Mouse (Mus musculus) intestine, embryonic 14.5 days (tissue): ENCODE measurements at regions not wholly inside any gene's neighbourhood (a gene's known extent, or its start where the extent isn't known, plus 50 kb on each side); places are given as distances from the start of the nearest gene placed in this dataset.

Experiments
- ATAC-seq: fragments of 200-750 bp; cut with Nextera tagmentation; replicated peaks from 2 replicates; pipeline ENCODE4 v1.8.0; 2017; ENCODE audit warnings: low read depth, moderate number of reproducible peaks, moderate TSS enrichment, moderate library complexity; ENCODE audit not compliant: low FRiP score, low TSS enrichment
- DNase-seq: peaks from one replicate; pipeline ENCODE4 v3.0.0-alpha.2; 2018; ENCODE audit warnings: low spot score
- H3K27ac ChIP-seq: fragments of 300-500 bp; sonication (generic); 2 replicates; pipeline ENCODE4 v1.5.1; 2014; ENCODE audit warnings: low read depth, mild to moderate bottlenecking, control low read depth
- H3K27me3 ChIP-seq: fragments of 300-500 bp; sonication (generic); replicated peaks from 2 replicates; pipeline ENCODE4 v1.6.1; 2014; ENCODE audit warnings: low read length, control low read depth; ENCODE audit not compliant: control insufficient read depth, insufficient read depth
- H3K36me3 ChIP-seq: fragments of 300-500 bp; sonication (generic); 2 replicates; pipeline ENCODE4 v1.6.1; 2014; ENCODE audit warnings: low read length, control low read depth; ENCODE audit not compliant: control insufficient read depth, insufficient read depth
- H3K4me1 ChIP-seq: fragments of 300-500 bp; sonication (generic); replicated peaks from 2 replicates; pipeline ENCODE4 v1.6.1; 2014; ENCODE audit warnings: low read length, control low read depth, mixed read lengths; ENCODE audit not compliant: control insufficient read depth, insufficient read depth
- H3K4me2 ChIP-seq: fragments of 300-500 bp; sonication (generic); 2 replicates; pipeline ENCODE4 v1.6.1; 2014; ENCODE audit warnings: low read length
- H3K4me3 ChIP-seq: fragments of 300-500 bp; sonication (generic); 2 replicates; pipeline ENCODE4 v1.5.1; 2014; ENCODE audit warnings: low read depth, low read length, control low read depth, mixed read lengths
- H3K9ac ChIP-seq: fragments of 300-500 bp; sonication (generic); 2 replicates; pipeline ENCODE4 v1.6.1; 2014; ENCODE audit warnings: mild to moderate bottlenecking, low read length
- H3K9me3 ChIP-seq: fragments of 300-500 bp; sonication (generic); 2 replicates; pipeline ENCODE4 v1.6.1; 2016; ENCODE audit warnings: low read length, control low read depth; ENCODE audit not compliant: control insufficient read depth
- WGBS: fragments of 180-500 bp; shearing (Covaris S2); extraction: QIAGEN DNeasy Blood & Tissue Kit; methylation state at CpG from one replicate; pipeline ENCODE4 v1.1.7; 2014; 5-methylcytosine and 5-hydroxymethylcytosine counted together

DNA sequence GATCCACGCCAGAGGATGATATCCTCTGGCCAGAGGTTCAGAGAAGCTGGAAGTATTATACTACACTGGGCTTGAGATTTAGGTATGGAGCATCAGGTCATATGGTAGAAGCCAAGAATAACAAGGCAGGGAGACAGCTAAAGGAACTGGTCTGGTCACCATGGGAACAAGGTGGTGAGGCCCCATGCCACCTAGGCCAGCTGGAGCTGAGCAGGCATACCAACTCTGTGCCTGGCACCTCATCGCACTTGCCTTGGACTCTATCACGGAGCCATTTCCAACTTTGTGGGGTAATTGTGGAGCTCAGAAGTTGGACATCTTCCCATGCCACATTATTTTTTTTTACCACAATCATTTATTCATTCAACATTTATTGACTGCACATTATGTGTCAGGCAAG is 55.9 kb upstream of the Polg start:
- DNase-seq (no peak), ATAC-seq (no peak)
- H3K9ac ChIP-seq: no peak overlapping the region
- H3K27me3 ChIP-seq: peaks cover 80% of the 10 kb centered on the region
- H3K9me3 ChIP-seq: no peaks in the 10 kb centered on the region
- H3K4me3 ChIP-seq: no peak overlapping the region
- peaks cover 4% of the 10 kb centered on the region; the same call in 1 of the 2 replicates for H3K4me1 ChIP-seq
- no peaks in the 10 kb centered on the region for H3K36me3 ChIP-seq
- no peak overlapping the region for H3K4me2 ChIP-seq
- 91% methylated on average over 3 of the region's 3 CpGs for WGBS
- no peak overlapping the region for H3K27ac ChIP-seq

DNA sequence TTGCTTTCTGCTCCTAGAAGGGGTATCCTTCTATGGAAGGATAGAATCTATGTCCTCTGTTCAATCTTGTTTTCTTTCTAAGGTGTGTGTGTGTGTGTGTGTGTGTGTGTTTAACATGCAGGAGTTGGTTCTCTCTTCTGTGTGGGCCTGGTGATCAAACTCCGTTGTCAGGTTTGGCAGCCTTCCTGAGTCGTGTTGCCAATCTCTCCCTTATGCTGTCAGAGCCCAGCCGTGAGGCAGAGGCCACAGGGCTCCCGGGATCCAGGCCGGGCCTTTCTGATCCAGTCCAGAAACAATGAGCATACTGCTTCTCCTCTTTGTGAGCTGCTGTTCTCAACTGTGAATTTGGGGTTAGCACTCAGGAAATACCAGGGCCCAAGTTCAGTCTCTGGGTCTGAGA is 55.1 kb upstream of the Polg start:
- H3K4me3 ChIP-seq: no peak overlapping the region
- H3K27ac ChIP-seq: no peak overlapping the region
- no peaks in the 10 kb centered on the region for H3K9me3 ChIP-seq
- no peak for DNase-seq
- no peak overlapping the region for H3K4me2 ChIP-seq
- H3K4me1 ChIP-seq: peaks cover 4% of the 10 kb centered on the region; the same call in 1 of the 2 replicates
- 34% methylated on average over 5 of the region's 5 CpGs for WGBS
- no peaks in the 10 kb centered on the region for H3K36me3 ChIP-seq
- H3K27me3 ChIP-seq: peaks cover 80% of the 10 kb centered on the region
- H3K9ac ChIP-seq: no peak overlapping the region
- no peak for ATAC-seq

DNA sequence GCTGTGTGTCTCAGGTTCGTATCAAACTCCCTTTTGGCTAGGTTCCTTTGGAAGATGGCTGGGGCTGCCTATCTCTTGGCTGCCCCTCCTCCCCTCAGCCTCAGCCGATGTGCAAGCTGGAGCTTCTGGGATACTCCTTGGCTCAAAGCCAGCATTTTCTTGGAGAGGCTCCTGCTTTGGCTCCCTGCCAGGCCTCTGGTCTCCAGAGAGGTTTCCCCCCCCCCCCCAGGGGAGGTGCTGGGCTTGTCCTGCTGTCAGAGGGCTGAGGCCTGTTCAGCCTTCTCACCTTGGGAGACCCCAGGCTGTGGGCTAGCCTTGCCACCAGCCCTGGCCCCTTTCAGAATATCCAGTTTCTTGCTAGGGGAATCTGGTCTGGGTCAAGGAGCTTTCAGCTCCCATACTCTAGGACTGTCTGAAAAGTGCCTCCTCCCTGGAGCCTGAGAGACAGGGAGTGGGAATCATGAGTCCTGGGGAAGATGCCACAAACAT is 54.1 kb upstream of the Polg start:
- WGBS: 18% methylated on average over 2 of the region's 2 CpGs
- Histone ChIP-seq H3K27ac (no peak overlapping the region), H3K4me1 (peaks cover 6% of the 10 kb centered on the region; the same call in 1 of the 2 replicates), H3K4me3 (no peak overlapping the region), H3K9me3 (no peaks in the 10 kb centered on the region), H3K9ac (no peak overlapping the region), H3K4me2 (no peak overlapping the region), H3K27me3 (peaks cover 80% of the 10 kb centered on the region), H3K36me3 (no peaks in the 10 kb centered on the region)
- DNase-seq (peak; percentile 89), ATAC-seq (peak; percentile 65)

DNA sequence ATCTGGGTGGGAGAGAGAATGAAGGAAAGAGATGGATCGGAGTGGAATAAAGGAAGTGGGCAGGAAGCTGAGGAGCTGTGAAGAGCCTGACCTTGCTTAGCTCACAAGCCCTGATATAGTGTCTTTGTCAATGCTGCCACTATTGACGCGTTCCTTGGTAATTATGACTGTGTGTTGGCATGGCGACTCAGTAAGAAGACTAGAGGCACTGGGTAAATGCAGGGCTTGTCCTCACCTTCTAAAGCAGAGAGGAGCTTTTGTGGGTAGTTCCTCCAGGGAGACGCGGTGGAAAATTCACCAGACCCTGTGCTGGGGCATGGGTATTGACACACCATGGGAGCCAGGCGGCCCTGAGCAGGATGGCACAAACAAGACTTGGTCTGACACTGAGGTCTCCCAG is 52.8 kb upstream of the Polg start:
- no peak overlapping the region for H3K4me2 ChIP-seq
- no peaks in the 10 kb centered on the region for H3K9me3 ChIP-seq
- WGBS: 76% methylated on average over 7 of the region's 7 CpGs
- H3K27ac ChIP-seq: no peak overlapping the region
- H3K4me1 ChIP-seq: peaks cover 5% of the 10 kb centered on the region; the same call in 1 of the 2 replicates
- peaks cover 84% of the 10 kb centered on the region for H3K27me3 ChIP-seq
- H3K36me3 ChIP-seq: no peaks in the 10 kb centered on the region
- no peak for ATAC-seq
- H3K4me3 ChIP-seq: no peak overlapping the region
- no peak for DNase-seq
- H3K9ac ChIP-seq: no peak overlapping the region

DNA sequence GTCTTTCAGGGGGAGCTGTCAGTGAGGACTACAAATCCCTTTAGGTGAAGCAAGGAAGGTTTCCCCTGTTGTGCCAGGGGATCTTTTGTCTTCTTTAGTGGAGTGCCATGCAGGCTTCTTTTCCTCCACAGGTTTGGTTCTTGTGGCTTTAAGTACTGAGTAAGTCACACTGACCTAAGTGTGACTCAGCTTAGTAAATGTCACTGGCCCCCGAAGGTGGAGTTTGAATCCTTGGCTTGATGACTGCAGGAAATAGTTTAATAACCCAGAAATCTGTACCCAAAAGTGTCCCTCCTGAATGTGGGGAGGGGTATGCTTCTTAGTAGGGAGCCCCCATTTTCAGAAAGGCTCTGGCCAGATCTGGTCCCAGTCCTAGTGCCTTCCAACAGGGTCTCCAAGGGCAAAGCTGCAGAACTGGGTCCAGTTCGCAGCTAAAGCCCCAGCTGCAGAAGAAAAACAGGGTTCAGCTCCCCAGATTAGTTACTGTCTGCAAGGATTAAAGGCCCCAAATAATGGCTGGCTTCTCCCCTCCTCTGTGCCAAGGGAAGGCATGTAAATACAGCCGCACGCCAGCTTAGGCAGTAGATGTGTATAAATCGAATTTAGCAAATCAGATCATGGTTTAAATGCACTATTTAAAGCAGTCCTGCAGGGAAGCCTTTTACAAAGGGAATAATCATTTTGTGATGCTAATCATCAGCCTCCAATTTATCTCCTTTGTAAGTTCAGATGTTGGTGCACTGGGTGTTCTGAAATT is 51.6 kb upstream of the Polg start:
- WGBS: 58% methylated on average over 5 of the region's 5 CpGs
- Histone ChIP-seq H3K36me3 (no peaks in the 10 kb centered on the region), H3K27me3 (peaks cover 86% of the 10 kb centered on the region), H3K9ac (no peak overlapping the region), H3K9me3 (no peaks in the 10 kb centered on the region), H3K4me1 (peaks cover 5% of the 10 kb centered on the region; the same call in 1 of the 2 replicates), H3K4me3 (no peak overlapping the region), H3K27ac (no peak overlapping the region), H3K4me2 (no peak overlapping the region)
- DNase-seq (no peak), ATAC-seq (no peak)

DNA sequence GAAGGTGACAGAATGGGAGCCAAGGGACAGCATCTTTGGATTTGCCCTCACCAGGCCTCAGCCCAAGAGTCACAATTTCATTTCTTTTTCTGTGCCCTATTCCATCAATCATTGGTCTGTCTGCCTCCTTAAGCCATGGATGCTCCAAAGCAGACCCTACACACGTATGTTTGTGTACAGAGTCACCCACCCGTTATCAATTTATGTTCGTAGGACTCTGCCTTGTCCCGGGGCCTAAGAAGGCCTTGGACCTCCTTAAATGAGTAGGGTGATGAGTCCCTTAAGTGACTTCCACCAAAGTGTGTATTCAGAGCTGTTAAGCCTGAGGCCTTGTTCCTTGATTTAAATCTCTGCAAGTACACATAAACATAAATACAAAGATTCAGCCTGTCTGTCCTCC is 50.1 kb upstream of the Polg start:
- Histone ChIP-seq H3K4me2 (no peak overlapping the region), H3K4me1 (peaks cover 5% of the 10 kb centered on the region; the same call in 1 of the 2 replicates), H3K36me3 (no peaks in the 10 kb centered on the region), H3K9ac (no peak overlapping the region), H3K9me3 (no peaks in the 10 kb centered on the region), H3K27ac (no peak overlapping the region), H3K4me3 (no peak overlapping the region), H3K27me3 (peaks cover 87% of the 10 kb centered on the region)
- WGBS: 87% methylated on average over 4 of the region's 4 CpGs
- ATAC-seq: no peak
- DNase-seq: no peak
